Mouse (Mus musculus) liver, adult 2 months (tissue): ENCODE results near the gene Dip2c.

Experiments
- CTCF ChIP-seq: fragments of 200-500 bp; IDR thresholded peaks from 2 replicates; pipeline ENCODE4 v1.5.1; 2011; ENCODE audit warnings: low read depth, low read length, control low read depth
- POLR2A ChIP-seq: fragments of 200-500 bp; IDR thresholded peaks from 2 replicates; pipeline ENCODE4 v1.6.1; 2011; ENCODE audit warnings: low read length, control low read depth; ENCODE audit not compliant: insufficient read depth; ENCODE audit errors: extremely low read depth

- no peak for TF ChIP-seq CTCF
- no peak for TF ChIP-seq POLR2A
Measured at GRCm38 (mm10) chr13:9653018-9653417, 376.7 kb downstream of the Dip2c start.
